Mouse (Mus musculus) MEL-GATA-1-ER (cell line): ENCODE measurements around the gene Carmil1.
"Not testable (repeated sequence)": the region's sequence is repeated elsewhere in the genome, so short reads cannot be mapped to it uniquely, and the experiment has no call there.

Experiments used
- DNase-seq: peaks from one replicate; pipeline ENCODE4 v3.0.0-alpha.2; 2012; ENCODE audit warnings: low read depth; ENCODE audit errors: extremely low read depth

Carmil1 gene

DNA sequence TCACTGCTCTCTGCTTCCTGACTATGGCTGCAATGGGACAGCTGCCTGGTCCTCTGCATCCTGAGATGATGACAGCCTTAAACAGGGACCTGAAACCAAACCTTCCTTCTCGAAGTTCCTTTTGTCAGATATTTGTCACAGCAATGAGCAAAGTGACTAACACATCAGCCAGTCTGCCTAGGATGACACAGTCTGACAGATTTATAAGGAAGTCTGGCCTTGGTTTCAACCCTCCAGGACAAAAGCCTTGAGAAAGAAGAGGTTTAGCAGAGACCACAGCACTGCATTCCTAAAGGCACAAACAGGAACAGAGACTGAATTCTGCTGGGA is 175.3 kb downstream of the Carmil1 start:
- DNase-seq: no peak

DNA sequence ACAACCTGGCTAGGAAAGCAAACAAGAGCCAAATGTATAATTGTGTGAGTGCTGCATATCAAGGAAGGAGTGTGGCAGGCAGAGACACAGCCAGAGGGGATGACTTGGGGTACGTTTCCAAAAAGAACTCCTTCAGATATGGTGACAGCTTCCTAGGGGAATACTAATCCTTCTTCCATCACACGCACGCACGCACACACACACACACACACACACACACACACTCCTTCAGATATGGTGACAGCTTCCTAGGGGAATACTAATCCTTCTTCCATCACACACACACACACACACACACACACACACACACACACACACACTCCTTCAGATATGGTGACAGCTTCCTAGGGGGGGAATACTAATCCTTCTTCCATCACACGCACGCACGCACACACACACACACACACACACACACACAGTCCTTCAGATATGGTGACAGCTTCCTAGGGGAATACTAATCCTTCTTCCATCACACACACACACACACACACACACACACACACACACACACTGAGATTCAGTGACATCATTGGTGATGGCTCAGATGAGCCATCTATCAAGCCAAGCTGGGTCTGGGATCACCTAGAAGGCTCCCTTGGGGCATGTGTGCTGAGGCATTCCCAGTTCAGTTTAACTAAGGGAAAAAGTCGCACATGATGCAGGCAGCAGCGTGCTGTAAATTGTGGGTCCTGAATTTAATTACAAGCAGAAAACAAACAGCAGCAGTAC is 175.8 kb downstream of the Carmil1 start:
- not testable (repeated sequence) for DNase-seq

DNA sequence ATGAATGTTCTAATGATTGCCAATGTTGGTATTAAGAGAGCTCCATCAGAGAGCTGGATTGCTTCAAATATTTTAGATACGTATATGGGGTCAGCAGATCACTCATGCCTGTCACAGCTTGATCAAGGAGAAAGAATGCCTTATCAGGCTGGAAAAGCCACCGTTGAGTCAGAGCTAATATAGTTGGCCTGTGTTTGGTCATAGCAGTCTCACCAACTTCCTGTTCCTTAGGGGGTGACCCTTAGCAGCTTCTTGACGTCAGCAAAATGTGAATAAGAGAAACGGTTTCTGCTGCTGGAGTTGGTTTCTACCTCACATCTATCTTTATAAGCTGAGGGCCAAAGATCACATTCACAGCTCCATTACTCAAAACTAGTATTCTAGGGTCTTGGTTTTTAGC is 176.6 kb downstream of the Carmil1 start:
- no peak for DNase-seq

DNA sequence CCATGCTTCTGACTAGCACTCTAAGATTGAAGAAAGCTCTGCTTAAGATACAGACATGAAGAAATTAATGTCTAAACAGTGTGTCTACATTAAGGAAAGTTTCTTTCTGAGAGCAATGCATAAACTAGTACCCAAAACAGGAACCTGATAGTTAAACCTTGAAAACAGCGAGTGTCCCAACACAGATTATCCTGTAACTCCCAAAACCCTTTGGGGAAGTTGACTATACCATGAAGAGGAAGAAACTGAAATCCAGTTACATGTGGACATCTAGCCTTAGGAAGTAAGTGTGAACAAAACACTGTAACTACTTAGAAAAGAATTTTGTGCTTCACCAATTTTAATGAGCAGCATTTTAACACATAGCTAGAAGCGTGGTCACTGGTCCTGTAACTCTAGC is 177.4 kb downstream of the Carmil1 start:
- no peak for DNase-seq

DNA sequence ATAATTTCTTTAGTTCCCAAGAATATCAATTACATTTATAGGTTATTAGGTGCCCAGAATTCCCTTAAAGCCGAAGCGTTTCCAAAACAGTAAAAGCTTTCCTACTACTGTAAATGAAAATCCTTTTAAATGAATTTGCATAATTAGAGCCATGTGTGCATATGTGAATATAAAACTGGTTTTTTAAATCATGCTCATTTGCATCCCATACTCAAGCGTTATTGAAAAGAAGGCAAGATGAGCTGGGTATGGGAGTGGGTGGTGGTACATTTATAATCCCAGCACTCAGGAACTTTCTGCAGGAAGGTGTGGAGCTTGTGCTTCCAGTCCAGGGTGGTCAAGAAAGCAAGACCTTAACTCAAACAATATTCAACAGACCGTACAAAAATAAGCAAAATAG is 178.3 kb downstream of the Carmil1 start:
- DNase-seq: no peak

DNA sequence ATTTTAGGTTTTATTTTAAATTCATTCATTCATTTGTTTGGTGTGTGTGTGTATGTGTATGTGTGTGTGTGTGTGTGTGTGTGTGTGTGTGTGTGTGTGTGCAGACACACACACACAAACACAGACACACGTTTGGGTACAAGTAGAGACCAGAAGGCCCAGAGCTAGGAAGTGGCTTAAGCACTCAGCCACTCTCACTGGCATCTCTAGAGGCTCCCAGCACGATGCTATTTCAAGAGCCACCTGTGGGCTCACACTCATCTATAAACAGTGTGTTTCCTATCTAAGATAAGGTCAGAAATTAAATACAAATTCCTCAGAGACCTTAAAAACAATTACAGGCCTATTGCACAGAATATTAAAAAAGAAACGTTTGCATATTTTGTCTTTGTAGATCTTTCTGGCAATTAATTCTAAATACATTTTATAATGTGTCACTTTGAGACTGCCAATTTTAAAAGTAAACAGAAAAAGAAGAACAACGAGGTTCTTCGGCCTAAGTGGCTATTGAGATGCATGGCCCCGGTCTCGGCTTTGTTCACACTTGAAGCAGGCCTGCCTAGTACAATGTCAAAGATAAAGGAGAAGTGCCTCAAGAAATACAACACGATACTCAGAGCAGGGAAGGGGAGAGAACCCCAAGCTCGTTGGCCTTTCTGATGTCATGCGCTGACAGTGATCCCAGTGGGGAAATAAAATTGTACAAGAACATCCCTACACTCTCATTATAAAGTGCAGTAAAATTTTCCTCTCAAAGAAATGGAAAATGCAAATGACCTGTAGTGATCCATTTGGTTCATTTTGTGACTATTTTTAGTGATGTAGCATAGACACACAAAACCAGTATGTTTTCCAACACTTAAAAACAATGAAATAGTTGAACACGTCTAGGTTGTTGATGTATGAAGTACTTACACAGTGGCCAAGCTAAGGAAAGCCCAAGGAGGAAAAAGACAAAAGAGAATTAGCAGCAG is 179.2 kb downstream of the Carmil1 start:
- no peak for DNase-seq

DNA sequence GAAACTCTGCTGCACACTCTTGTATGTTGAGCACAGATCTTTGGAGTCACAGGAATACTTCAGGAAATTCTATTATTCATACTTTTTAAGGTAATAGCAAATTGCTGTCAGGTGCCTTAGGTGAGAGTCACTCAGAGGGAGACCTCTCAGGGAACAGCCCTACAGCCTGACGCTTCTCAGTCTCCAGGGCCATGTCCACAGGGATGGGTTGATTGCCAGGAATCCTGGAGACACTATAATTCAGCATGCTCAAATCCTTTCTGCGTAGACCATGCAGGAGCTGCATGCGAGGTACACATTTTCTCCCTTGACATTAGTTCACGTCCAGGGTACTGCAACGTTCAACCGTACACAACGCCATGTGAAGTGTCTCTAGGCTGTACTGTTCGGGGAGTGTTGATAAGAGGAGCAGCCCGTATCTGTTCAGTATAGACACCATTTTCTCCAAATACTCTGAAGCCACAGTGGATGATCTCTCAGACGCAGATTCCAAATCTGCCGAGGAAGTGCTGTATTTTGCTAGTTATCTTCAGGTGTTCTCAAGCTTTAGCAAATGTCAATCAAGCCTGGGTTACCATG is 180.0 kb downstream of the Carmil1 start:
- DNase-seq: no peak

DNA sequence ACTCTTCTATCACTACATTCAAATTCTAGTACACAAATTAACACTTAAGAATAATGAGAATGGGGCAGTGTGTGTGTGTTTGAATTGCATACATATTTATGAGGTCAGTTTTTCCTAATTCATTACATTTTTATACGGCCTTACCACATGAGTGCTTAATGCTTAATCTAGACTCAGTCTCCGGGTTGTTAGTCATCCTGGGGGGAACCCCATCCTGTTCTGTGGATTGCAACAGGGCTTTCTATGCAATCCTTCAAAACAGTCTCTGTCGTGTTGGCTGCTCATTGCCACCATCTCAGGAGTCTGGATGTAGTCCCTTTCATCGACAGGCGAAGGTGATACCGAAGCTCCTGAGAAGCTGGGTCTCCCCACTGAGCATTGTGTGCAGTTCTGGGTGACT is 184.0 kb downstream of the Carmil1 start:
- DNase-seq: no peak

DNA sequence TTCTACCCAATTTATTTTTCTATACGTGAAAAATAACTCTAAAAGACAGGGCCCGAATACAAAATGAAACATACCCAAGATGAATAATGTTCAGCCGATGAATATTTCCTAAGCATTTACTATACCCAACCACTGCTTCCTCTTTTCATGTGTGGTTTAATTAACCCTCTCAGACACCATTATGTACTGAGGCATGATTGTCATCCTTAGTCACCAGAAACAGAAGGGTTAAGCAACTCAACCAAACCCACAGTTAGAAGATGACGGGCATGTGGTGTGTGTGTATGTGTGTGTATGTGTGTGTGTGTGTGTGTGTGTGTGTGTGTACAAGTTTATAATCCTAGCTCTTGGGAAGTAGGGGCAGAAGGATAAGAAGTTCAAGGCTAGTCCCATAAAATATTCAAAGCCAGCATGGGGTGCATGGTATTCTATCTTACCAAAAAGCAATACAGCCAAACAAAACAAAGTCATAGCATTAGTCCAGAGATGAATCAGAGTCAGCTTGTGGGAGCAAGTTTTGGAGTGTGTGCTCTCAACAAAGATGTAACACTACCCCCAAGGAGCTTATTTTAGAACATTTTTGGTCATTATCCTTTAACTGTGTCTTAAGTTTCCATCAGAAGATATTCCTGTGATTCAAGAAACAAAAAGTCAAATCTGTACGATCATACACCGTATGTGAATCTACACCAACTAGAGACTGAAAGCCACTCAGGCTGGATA is 185.6 kb downstream of the Carmil1 start:
- DNase-seq: no peak

DNA sequence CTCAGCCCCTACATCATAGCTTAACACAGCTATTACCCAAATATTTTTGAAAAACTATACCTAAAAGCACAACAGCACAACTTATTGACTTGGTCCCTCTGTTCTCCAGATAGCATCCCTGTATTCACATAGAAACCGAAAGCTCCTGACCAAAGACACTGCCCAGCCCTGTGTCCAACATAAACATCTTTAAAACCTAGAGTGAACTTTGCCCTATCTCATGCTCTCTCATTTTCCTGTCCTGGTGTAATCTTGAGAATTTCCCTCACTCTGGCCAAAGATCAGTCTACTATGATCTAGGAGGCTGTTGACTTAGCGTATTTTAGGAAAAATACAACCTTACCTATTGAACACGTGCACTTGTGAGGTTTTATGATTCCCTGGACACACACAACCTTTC is 187.5 kb downstream of the Carmil1 start:
- no peak for DNase-seq

DNA sequence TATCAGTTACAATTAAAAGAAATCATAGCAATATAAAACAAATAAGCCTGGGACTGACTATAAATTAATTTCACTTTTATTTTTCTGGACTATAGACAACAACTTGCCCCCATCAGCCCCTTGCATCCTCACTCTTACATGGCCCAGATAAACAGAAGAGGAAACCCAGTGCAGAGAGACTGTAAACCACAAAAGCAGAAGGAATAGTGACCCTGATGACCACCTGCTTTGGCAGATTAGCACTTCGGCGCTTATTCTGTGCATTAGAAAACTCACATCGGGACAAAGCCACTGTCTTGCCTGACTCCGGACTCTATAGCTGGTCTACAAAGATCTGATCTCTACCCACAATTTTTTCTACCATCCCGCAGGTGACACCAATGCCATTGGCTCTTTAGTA is 188.5 kb downstream of the Carmil1 start:
- peak; percentile 36 for DNase-seq

DNA sequence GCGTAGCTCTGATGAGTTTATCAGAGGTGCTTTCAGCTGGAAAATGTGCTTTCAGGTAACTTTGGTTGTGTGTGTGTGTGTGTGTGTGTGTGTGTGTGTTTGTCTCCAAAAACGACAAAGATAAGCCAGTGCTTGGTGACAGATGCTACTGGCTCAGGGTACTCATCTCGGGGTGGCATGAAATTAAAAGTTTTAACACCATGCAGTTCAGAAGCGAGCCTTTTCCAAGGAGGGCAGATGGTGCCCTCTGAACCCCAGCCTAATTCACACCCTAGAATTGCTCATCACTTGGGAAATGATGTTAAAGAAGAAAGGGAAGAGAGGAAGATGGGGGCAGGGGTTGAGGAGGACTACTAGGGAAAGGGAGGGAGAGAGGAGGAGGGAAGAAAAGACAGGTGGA is 198.4 kb downstream of the Carmil1 start:
- DNase-seq: no peak

DNA sequence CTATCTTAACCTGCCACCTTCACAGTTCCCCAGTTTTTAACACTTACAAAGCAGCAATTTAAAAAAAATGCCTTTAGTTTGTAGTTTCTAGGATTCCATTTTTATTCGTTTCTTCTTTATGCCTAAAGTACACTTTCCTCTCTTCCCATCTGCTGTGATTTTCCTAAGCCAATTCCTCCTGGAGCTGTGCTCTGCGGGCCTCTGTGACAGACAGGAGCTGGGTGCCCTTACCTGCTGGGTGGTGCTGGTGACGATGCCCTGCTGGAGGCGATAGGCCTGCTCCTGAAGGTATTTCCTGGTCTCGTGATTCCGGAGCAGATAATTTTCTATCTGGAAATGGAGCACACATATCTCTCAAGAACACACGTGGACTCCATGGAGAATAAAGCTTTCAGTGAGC is 198.9 kb downstream of the Carmil1 start:
- DNase-seq: no peak

DNA sequence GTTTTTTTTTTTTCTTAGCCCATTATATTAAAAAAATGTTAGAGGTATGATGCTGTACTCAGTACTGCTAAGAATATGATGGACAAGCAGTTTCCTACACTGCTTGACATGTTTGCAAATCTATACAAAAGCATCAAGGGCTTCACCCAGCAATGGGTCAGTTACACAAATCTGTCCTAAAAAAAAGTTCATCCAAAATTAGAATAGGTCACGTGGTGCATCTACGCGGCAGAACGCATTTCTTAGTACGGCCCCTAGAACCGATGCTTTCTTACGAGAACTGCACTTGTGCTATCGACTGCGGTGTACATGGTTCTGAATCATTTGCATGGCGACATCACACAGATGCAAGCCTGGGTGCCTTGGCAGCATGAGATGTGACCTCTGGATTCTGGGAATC is 208.0 kb downstream of the Carmil1 start:
- no peak for DNase-seq

DNA sequence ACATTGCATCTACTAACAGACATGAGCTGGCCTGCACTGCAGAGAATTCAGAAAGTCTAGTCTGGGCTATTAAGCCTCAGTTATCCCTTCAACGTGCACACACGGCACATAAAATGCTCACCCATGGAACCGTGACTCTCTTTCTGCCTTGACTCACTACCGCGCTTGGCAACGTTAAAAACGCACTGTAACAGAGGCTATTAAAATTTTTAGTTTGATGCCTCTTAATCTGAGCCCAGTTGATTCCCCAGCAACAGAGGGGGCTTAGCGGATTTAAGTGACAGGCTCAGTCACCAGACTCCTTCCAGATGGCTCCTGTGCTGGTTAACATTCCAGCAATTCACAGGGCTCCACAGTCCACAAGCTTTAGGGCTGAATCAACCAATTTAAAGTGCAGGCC is 213.0 kb downstream of the Carmil1 start:
- DNase-seq: no peak

DNA sequence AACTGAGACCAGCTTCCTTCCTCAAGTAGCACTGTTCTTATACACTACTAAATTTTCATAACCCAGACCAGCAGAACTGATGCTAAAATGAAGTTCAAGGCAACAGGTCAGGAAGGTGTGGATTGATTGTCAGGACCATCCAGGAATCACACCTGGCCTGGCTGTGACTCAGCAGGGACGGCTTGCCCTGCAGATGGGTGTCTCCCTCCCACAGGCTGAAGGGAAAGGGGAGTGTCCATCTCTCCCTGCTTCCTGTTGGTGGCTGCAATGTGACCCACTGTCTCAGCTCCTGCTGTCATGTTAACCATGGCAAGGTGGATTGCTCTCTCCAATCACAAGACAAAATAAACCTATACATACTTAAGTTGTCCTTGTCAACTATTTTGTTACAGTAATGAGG is 215.1 kb downstream of the Carmil1 start:
- no peak for DNase-seq

DNA sequence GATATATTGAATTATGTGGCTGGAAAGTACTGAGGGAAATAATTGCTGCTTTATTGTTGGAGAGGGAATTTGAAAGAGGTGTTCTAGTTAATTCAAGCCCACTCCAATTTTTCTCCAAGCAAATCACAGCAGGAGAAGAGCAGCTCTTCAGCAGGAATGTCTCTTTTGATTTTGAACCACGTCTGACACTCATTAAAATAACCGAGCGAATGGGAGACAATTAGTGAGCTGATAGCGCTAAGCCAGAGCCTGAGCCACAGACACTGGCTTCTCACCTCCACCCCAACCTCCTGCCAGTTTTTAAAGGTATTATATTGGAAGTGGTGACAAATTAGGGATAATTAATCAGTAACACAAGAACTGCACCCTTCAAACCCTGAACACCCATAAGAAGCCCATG is 217.8 kb downstream of the Carmil1 start:
- no peak for DNase-seq

DNA sequence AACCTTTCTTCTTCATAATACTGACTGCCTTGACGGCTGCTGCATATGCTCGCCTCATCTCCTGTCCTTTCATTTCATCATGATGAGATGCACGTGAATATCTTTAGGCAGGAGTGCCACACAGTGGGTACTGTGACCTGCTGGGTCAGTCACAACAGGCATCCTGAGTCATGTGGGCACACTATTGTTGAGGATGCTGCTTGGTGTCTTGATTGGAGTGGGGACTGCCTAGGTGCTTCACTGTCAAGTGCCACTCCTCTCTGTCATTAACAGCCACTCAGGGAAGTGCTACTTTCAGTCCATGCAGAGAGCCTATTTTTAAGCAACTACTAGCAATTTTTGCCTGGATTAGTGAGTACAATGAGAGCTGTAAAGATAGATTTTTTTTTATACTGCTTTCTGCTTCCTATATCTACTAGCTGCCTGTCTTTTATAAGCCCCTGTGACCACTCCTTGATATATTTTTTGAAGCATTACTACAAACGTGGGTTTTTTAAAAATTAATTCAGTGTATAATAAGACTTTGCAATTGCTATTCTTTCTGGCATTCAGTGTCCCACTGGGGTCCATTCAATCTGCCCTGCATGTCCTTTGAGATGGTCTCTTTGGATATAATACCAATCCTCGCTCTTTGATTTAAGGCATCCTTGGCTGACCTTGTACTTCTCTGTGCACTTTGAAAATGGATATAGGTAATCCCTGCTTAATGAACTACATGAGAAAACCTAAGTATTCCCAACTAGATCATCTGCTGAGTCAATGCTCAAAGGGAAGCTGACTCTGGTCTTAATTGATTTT is 225.3 kb downstream of the Carmil1 start:
- no peak for DNase-seq

DNA sequence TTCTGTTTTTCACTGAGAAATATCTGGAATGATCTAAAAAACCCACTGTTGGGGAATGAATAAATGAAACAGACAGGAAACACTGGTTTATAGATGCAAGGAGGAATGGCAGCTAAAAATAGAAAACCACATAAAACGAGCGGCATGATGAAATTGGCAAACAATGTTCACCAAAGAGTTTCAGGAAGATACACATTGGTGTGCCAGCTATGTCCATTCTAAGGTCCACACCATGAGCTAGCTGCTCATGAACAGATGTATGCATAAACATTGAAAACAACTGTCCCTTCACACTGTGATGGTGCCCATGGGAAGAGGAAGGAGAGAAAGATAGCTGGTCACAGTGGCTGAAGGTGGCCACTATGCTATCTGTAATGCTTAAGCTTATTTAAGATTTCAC is 229.1 kb downstream of the Carmil1 start:
- no peak for DNase-seq

DNA sequence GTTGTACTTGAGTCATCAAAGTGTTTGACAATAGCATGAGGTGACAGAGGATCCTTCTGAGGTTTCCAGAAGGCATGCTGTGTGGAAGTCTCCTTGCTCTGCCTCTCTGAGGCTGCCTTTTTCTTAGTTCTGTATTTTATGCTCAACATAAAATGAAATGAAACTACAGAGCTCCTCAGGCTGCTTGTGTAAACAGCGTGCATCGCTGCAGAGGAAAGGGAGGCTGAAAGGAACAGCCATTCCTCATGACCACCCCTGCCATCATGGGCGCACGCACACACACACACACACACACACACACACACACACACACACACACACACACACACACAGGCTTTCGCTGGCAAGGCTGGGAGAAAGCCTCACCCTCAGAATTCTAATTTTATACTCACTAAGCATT is 230.3 kb downstream of the Carmil1 start:
- DNase-seq: no peak
